Mouse (Mus musculus) ES-CJ7 (cell line): ENCODE measurements at regions not wholly inside any gene's neighbourhood (a gene's known extent, or its start where the extent isn't known, plus 50 kb on each side); places are given as distances from the start of the nearest gene placed in this dataset.
"Not testable (repeated sequence)": the region's sequence is repeated elsewhere in the genome, so short reads cannot be mapped to it uniquely, and the experiment has no call there.

Experiments used
- DNase-seq: peaks from one replicate; pipeline ENCODE4 v3.0.0; 2011; ENCODE audit warnings: low read depth, low spot score

DNA sequence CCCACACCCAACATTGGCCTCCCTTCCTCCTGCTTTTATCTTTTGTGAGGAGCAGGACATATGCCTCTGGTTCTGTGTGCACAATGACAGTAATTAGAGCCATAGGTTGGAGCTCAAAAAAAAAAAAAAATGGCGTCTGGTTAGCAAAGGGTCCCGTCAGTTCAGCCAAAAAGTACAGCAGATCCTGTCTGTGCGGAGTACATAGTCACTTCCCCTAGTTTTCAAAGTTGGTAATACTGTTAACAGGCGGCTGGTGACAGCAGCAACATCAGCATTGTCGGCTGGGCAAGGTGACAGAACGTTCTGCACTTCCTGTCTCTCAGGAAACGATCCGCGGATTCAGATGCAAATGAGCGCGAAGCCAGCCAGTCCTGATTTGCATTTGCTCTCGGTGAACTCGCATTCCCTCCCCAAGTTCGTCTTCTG is 642.4 kb upstream of the Gm19410 start:
- DNase-seq = peak; percentile 57

DNA sequence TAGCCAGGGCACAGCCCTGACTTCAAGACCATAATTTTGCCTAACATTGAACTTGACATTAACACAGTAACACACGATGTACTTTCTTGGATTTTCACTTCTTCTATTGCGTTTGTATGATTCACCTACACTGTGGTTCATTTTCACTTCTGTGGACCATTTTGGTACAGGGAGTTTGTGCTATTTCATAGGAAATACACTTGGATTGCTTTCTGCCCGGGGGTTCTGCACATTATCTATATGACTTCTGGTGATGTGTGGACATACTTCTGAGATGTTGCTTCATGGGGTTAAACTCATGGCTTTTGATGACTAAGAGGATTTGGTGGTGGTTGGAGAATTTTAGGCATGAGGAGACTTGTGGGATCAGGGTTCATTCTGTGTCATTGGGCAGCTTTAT is 640.4 kb upstream of the Gm19410 start:
- DNase-seq = no peak

DNA sequence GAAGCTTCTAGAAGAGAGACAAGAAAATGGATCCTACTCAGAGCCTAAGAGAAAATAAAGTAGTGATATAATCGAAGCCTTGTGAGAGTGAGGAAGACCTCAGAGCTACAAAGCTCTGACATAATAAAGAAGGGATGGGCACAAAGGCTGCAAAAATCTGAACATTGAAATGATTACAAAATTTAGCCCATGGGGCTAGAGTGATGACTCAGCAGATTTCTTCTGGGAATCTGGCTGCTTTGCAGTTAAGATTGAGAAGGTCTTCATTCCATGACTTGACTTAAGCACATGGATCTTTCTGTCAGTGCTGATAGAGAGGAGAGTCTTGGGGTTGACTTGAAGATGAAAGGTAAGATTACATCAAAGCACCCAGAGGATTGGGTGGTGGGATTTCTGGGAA is 633.3 kb upstream of the Gm19410 start:
- no peak for DNase-seq

DNA sequence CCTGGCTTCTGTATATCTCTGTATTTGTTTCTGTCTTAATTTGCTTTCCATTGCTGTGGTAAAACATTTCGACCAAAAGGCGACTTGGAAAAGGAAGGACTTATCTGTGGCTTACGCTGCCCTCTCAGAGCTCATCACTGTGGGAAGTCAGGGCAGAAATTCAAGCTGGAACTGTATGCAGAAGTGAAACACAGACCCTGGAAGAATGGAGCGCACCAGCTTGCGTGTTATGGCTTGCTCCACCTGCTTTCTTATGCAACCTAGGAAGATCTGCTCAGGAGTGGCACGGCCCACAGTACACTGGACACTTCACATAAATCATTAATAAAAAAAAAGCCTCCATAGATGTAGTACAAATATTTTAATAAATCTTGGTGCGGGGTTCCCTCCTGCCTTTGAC is 630.0 kb upstream of the Gm19410 start:
- no peak for DNase-seq

DNA sequence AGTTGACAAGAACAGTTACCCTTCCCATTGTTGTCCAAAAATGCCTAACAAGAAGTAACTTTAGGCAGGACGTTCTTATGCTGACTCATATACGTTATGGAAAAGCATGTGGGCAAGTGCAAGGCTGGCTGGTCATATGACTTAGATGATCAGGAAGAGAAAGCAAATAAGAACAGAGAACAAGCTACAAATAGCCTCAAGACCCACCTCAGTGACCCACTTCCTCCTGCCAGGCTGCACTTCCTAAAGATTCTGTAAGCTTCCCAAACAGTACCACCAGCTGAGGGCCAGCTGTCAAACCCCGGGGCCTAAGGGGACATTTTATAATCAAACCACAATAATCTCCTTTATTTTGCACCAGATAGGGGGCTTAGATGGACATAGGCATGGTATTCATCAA is 628.9 kb upstream of the Gm19410 start:
- DNase-seq = no peak

DNA sequence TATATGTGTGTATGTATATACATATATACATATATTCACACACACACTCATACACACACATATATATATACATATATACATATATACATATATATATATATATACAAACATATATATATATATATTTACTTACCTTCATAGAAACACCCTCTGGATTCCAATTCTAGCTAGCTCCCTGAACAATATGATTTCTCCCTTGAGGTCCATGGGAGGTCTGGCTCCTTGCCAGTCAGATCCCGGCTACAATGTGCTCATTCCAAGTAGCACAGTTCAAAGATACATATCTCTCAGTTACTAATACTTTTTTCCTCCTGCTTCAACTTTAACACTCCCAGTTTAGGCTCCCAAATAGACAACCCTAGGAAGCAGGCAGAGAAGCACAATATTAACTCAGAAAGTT is 624.8 kb upstream of the Gm19410 start:
- DNase-seq = no peak

DNA sequence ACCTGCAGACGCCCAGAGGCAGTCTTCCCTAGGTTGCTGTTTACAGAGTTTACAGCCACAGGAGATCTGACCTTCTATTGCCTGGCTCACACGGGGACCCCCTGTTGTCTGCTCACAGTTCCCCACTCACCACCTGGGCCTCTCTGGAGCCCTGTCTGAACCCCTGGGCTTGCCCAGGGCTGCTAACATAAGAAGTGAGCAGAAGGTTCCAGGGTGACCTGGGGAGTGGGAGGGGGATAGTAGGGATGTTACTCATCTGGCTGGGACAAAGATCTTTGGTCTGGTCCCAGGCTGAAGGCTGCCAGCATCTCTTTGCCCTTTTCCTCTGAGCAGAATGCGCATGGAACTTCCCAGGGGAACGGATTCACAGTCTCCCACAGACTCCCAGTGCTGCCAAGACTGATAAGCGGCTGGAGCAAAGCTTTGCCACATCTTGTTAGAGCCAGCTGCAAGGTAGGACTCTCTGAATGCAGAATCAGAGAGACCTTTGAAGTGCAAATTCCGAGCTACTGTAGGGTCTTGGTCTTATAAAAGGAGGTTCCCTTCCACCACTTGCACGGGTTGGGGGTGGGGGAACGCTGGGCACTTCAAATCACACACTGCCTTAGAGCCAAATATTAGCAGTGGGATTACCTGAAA is 622.5 kb upstream of the Gm19410 start:
- DNase-seq = peak; percentile 80

DNA sequence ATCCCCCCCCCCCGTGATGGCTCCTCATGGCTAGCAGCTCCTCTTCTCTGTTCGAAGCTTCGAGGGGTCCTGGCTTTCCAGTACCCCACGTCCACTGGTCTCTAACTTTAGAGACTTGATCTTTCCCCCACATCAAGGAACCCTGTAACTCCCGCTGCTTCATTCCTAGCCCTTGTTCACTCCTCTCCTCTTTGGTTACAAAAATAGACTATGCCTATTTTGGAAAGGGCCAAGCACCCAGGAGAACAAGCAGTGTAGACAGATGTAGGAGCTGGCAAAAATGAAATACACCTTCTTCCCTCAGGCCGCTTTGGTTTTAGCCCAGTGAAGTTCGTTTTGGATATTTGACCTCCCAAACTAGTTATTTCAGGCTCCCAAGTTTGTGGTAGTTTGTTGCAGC is 621.9 kb upstream of the Gm19410 start:
- DNase-seq = no peak

DNA sequence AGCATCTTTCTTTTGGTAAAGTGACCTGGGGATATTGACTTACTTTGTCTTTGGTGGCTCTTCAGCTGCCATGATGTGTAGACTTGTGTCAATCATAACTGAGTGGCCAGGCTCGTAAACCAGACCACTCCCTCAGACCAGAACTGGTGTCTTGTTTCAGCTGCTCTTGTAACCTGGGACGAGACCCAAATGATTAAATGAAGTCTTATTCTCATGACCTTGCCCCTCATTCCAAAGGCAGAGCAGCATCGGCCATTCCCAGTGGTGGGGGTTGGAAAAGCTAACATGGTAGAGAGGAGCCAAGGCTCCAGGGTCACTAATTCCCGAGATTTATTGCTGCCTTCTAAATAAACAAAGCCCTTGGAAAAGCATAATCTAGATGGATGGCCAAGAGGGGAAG is 621.2 kb upstream of the Gm19410 start:
- no peak for DNase-seq

DNA sequence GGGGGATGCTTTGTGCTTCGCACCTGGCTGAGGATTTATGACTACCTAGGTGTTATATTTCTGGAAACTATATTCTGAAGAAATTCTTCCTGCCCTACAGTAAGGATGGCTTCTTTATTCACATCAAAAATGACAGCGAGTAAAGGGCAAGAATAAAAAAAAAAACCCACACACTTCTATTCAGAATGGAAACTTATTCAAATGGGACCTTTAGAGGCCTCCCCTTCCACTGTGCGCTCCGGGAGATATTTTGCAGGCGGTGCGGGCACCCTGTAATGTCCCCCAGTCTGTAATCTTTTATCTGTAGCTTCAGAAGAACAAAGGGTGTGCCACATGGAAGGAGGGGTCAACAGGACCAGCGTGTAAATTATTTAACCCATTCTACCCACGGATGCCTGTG is 618.1 kb upstream of the Gm19410 start:
- DNase-seq = no peak

DNA sequence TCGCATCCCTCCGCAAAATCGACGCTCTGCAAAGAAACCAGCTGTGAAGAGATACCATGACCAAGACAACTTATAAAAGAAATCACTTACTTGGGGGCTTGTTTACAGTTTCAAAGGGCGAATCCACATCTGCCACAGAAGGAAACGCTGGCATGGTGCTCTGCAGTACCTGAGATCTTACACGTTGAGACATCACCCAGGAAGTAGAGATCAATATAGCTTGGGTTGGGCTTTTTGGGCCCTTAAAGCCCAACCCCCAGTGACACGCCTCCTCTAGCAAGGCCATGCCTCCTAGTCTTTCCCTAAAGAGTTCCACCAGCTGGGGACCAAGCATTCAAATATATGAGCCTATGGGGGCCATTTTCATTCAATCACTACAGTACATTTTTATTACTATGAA is 617.6 kb upstream of the Gm19410 start:
- DNase-seq = no peak

DNA sequence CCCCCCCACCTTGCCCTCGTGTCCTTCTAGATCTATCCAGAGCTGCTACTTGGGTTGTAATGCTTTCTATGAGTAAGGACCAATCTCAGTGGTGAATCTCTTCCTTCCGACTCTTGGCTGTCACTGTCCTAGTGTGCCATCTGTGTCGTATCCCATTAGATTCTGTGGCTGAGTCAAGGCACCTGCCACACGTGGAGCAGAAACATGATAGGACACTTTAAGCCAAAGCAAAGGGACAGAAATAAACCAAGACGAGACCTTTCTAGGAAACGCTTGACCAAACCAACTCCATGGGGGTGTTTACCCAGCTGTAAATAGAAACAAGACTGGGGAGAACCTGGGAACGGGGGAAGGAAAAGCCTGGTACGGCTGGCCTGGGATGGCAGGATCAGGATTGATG is 613.0 kb upstream of the Gm19410 start:
- no peak for DNase-seq

DNA sequence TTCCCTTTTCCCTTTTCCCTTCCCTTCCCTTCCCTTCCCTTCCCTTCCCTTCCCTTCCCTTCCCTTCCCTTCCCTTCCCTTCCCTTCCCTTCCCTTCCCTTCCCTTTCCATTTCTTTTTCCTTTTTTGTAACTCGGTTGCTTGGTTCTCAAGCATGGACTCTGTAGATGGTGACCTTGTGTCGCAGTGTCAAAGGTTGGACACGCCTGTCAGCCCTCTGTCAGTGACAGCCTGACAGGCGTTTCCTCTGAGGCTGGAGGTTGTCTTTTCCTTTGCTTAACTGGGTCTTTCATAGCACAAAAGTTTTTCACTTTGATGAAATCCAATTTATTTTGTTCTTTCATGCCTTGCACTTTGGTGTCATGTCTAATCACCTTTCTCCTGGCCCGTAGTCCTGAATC is 609.3 kb upstream of the Gm19410 start:
- DNase-seq = no peak

DNA sequence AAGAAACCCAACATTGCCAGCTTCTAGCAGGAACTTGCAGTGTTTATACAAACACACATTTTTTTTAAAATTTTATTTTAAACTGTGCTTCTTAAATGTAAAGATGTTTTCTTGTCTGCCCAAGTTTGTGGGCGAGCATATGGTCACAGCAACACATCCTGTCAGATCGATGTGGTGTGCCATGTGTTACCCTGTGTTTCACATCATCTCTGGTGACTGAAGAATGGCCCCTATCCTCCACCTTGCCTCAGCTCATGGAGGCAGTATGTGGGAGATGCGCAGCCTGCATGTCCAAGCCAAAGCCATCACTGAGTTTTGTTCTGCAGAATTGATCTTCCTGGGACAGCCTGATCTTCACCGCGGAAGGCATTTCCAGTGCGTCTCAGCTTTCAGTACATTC is 607.9 kb upstream of the Gm19410 start:
- DNase-seq = no peak

DNA sequence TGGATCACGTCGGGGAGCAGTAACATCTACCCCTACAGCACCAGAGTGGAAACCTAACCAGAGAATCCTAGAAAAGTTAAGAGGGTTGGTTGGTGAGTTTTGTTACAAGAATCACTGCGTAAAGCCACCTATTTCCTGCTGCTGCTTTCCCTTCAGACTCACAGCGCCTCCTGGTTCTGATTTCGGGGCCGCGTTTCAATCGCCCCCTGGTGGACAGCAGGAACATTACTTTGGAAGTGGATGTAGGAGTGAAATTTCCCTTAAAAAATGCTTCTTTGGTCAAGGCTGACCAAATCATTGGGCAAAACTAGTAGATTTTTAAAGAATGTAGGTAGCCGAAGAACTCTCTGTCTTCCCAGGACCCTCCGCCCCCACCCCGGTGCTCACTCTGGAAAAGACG is 606.3 kb upstream of the Gm19410 start:
- peak; percentile 66 for DNase-seq

DNA sequence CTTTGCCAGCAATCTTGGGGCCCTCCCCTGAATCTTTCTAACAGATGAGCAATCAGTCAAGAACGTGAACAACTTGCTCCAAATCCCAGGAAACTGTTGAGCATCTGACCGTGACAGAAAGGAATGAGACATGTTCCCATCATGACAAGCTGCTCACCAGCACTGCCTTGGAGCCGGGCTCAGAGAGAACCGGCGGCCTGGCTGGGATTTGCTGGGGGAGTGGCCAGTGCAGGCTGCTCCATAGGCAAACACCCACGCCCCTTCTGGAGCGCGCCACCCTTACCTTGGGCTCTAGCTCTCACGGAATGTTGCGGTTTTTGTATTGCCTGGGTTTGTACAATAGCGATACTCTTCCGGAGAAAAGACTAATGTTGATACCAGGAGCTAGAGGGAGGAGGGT is 605.4 kb upstream of the Gm19410 start:
- no peak for DNase-seq

DNA sequence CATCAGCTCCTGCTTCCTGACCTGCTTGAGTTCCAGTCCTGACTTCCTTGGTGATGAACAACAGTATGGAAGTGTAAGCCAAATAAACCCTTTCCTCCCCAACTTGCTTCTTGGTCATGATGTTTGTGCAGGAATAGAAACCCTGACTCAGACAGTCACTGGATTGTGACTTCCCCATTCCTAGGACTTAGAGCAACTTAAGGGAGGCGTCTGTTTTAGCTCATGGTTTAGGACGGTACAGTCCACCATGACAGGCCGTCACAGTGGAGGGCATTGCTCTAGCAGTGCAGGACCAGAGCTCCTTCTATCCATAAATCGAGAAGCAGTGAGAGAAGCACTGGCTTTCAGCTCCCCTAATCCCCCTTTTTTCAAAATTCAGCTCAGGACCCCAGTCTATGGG is 603.4 kb upstream of the Gm19410 start:
- not testable (repeated sequence) for DNase-seq

DNA sequence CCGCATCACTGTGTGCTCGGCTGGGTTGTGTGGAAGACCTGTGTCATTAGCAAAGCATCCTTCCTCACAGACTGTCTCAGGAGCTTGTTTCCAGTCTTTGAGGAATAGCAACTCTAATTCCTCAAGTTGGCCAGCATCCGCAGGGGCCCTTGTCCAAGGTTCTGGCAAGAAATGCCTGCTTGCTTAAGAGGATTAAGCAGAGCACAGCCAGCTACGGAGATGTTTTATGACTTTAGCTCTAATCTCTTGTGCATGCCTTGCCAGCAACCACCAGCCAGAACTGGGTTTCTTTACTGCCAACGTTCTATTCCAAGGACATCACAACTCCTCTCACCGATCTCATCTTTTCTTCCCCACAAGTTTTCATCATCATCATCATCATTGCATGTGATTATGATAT is 599.0 kb upstream of the Gm19410 start:
- no peak for DNase-seq

DNA sequence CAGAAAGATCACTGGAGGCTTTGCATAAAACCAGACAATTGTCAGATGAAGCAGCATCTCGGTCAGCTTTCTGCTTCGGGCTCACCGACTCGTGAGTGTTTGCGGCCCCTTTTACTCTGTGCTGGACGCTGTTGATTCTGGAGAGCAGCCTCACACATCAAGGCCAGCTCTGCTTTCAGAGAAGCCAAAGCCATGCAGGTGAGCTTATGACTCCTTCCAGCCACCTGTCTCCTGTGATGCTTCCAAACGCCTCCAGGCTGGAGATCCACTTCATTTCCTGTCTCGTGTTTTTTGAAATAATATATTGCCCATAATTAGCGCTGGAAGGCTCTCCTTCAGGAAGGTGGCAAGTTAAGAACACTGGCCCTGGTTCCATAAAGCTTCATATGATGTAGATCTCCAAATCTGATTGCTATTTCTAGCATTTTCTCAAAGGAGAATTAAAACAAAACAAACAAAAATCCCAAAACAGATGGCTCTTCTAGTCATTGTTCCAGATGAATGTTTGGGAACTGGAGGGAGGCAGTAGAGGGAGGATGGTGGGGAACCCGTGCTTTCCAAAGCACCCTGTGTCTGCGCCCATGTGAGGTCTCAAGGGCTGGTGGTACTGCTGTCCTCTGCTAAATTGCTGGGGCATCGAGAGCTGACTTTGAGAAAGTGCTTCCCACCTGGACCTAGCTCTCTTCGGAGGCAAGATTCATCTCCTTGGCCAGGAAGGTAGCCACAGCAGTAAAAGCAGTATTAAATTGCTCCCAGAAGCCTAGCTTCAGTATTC is 593.9 kb upstream of the Gm19410 start:
- DNase-seq = no peak

DNA sequence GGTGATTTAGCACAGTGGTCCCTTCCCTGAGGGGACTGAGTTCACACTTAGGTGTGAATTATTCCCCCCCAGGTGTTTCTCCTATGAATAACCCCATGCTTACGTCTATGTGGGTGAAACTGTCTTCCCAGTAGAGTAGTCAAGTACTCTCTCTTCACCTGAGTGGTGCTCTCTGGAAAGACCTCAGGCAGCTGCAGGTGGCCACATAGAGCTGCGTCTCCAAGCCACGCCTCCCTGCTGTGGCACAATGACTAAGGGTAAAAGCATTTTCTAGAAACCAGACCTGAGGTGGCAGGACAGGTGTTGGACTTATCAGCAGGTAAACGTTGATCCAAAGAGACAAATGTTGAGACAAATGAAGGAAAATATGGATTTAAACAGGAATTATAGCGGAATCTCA is 588.3 kb upstream of the Gm19410 start:
- no peak for DNase-seq

DNA sequence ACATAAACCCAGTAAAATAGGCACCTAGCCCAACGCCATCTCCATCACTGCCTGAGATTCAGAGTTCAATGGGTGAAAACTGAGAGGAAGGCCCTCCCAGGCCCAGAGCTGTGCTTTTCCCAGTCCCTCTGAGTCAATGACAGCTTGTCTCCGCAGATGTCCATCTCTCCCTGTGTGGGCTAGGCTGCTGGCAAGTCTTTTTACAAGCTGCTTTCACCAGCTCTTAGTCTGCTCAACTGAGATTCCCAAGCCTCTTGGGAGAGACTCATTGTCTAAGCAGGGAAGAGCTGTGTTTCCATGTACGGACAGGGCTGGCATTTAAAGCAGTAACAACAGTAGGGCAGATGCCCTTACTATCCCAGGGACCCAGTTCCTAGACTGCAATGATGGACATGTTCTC is 585.5 kb upstream of the Gm19410 start:
- DNase-seq = no peak

DNA sequence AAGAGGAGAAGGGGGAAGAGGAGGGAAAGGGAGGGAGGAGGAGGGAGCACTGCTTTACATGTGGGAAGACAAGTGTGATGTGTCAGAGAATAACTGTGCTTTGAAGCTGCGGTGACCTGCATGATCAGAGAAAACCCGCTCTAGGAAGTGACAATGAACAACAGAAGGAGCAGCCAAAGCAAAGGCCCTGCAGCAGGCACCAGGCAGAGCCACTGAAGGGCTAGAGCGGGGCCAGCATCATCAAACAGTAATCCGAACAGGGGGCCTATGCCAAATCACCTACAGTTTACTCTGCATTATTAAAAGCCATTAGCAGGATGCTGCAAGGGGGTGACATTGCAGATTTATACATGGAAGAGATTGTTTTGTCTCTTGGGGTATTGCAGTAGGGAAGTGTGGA is 583.4 kb upstream of the Gm19410 start:
- DNase-seq = no peak

DNA sequence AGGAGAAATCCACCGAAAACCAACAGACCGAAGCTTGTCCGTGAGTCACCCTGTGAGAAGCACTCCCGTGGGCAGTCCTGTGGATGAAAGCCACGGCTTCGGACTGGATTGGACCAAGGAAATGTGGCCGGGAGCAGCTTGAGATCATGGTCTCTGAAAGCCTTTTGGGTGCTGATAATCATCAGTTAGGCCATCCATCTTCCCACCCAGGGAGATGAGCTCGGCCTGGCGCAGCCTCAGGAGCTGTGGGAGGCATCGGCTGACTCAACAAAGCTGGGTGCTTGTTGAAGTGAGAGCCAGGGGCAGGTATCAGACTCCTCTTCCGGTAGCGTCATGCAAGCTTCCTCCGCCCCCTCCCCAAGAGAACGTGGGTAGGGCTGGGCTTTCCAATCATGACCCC is 582.2 kb upstream of the Gm19410 start:
- DNase-seq = no peak

DNA sequence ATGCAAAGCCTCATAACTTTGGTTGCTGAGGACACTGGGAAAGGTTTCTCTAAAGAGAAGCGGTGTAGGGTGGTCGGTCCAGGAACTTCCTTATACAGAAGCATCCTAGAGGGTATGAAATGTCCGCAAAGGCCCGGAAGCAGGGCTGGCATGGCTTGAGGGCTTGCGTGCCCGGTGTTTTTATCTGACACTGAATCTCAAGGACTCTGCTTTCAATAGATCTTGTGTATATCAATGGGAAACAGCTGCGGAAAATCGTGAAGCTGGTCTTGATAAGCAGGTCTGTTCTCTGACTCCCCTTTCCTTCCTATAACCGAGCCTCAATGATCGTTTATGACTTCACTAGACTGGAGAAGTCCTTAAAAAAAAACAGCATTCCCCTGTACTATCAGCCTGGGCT is 580.4 kb upstream of the Gm19410 start:
- DNase-seq = no peak
